Mouse (Mus musculus): ENCODE data around the gene Ttll12.

DNA sequence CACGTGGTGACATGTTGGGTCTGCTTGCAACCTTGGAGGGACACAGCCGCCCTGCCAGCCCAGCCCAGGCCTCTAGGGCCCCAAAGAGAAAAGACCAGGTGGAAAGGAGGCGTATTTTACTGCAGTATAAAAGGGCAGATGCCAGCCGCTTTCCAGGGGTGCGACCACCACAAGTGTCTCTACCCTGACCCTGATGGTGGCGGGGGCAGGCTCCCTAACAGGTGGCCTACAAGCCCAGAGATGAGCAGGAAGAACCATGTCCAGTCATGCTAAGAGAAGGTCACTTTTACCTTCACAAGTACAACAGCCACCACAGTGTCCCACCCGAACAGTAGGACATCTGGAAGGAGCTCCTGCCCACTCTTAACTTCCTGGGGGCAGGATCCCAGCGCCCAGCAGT lies 19.4 kb downstream of the Ttll12 start:
- TF ChIP-seq CTCF (IDR thresholded peaks at IDR 0.05; ENCODE audit: low read depth) = no peak
- TF ChIP-seq EP300 (IDR thresholded peaks at IDR 0.05; ENCODE audit: low read depth) = no peak
